Mouse (Mus musculus): ENCODE data around the gene App.

DNA sequence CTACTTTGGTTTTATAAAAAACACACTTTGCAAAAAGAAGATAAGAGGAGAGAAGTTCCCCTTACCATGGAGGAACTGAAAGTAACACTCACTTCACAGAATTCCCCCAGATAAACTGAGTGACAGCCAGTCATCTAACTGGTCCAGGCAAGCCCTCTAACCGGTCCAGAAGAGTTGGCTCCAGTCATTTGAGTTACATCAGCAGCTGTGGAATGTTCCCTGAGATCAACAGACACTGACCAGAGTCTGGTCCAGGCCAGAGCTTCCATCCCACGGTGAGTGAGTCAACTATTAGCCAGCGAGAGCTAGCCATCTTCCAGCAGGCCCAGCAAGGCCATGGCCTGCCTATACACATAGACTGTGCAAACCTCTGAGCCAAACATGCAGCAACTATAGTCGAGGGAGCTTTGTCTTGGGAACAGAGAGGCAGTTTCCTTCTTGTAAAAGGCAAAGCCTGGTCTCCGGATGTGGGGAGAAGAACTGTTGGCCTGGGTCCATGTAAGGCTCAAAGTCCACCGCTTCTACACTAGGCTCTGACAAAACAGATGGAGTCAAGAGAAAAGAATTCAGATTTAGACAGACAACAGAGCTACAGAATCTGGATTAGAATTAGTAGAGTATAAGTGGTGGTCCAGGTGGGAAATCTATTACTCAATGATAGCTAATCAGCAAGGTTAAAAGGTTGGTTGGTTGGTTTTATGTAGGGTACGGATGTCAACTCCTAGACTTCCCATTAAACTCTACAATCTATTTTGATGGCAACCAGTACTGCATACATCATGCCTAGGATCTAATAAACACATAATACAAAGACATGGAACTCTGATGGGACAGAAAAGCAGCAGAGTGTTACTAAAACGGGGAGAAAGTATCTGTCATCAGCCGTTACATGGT, 24.7 kb downstream of the App start:
- TF ChIP-seq CTCF (IDR thresholded peaks at IDR 0.05; ENCODE audit: low read depth, low read length) (no peak), POLR2A (IDR thresholded peaks at IDR 0.05; ENCODE audit: extremely low read depth, insufficient read depth, low read length) (no peak)

Data from liver, adult 2 months (tissue).